Mouse (Mus musculus): Measurements from ENCODE around the gene Ythdf2. TPM values are rescaled to one million over a fixed set of nuclear protein-coding genes. Genes with fewer than 3 reads are reported as not detected.
A peak's percentile ranks its signal among the peaks of the same experiment; 100 is the strongest.

Ythdf2 gene
- polyA plus RNA-seq, 1 experiment, result 14.5 TPM

DNA sequence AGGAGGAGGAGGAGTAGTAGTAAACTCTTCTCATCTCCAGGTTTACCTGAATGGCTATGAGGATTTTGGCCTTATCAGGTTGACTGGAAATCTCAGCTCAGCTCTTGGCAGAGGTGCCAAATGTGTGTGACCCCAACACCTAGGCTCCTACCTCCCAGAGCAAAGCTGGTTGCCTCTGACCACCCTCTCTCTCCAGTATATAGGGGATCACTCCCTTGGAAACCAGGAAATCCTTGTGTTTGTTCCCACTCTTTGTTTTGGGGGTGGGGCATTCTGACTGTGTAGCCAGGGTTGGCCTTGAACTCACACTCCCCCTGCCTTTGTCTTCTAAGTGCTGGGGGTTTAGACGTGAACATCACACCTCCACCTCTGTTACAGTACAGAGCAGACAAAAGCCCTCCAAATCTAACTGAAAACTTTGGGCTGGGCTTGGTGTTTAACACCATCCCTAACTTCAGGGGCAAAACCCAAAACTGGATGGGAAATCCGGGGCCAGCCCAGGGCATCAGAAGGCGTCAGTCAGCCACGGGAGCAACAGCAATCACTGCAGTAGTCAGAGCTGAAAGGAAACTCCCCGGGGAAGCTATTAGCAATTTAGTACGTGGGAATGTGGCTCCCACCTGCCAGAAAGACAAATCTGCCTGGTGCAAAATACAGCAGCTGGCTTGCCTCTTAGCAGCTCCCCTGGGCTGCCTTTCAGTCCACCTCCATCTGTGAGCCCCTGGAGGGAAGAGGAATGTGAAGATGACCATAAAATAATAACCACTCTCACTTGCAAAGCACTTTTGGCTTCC, 57.0 kb downstream of the Ythdf2 start:
- Histone ChIP-seq H3K27me3 (ENCODE audit: control insufficient read depth, insufficient read depth, low read length) (no peaks in the 10 kb centered on the region), H3K4me3 (ENCODE audit: low read depth, low read length) (no peak overlapping the region), H3K4me1 (ENCODE audit: control insufficient read depth, insufficient read depth, insufficient read length, low read length) (peaks cover 8% of the 10 kb centered on the region), H3K36me3 (ENCODE audit: control insufficient read depth, insufficient read depth, low read length) (no peaks in the 10 kb centered on the region), H3K27ac (ENCODE audit: insufficient read depth, low read depth, low read length) (no peak overlapping the region)
- WGBS, result 15% methylated on average over 6 of the region's 6 CpGs
- TF ChIP-seq POLR2A (IDR thresholded peaks at IDR 0.05; ENCODE audit: low read depth, low read length), result no peak
- no peak for TF ChIP-seq CTCF (IDR thresholded peaks at IDR 0.05; ENCODE audit: extremely low read depth, insufficient read length, insufficient replicate concordance, low read depth, low read length)

DNA sequence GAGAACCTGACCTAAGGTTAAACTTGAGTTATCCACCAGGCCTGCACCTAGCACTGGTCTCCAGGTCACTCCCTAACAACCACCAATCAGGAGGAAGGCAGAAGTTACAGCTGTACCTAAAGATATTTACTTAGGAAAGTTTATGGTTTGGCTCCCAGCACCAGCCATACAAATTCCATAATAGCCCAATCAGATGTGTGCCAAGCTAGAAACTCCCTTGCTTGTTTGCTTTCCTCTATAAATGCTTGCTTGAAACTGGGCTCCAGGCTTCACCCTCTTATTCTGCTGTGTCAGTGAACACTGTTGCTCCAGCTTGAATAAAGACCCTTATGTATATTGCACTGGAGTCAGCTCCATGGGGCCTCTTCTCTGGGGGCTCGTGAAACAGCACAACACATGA, 60.4 kb downstream of the Ythdf2 start:
- TF ChIP-seq POLR2A (IDR thresholded peaks at IDR 0.05; ENCODE audit: low read depth, low read length) (no peak), CTCF (IDR thresholded peaks at IDR 0.05; ENCODE audit: extremely low read depth, insufficient read length, insufficient replicate concordance, low read depth, low read length) (no peak)
- no peak overlapping the region for H3K4me3 ChIP-seq (ENCODE audit: low read depth, low read length)
- no peaks in the 10 kb centered on the region for H3K27me3 ChIP-seq (ENCODE audit: control insufficient read depth, insufficient read depth, low read length)
- WGBS, result 15% methylated on average over 1 of the region's 1 CpGs
- peak overlapping the region; percentile 48; the same call in 1 of the 2 replicates for H3K27ac ChIP-seq (ENCODE audit: insufficient read depth, low read depth, low read length)
- peaks cover 8% of the 10 kb centered on the region for H3K4me1 ChIP-seq (ENCODE audit: control insufficient read depth, insufficient read depth, insufficient read length, low read length)
- no peaks in the 10 kb centered on the region for H3K36me3 ChIP-seq (ENCODE audit: control insufficient read depth, insufficient read depth, low read length)

DNA sequence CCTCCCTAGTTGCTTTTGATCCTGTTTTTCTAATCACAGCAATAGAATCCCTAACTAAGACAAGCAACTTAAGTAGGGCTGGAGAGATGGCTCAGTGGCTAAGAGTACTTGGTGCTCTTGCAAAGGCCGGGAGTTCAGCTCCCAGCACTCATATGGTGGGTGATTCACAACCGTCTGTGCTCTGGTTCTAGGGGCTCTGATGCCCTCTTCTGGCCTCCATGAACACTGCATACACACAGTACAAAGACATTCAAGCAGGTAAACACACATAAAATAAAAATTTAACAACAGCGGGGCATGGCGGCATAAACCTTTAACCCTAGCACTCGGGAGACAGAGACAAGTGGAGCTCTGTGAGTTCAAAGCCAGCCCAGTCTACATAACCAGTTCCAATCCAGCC, 65.9 kb downstream of the Ythdf2 start:
- Histone ChIP-seq H3K4me1 (ENCODE audit: control insufficient read depth, insufficient read depth, insufficient read length, low read length) (peaks cover 3% of the 10 kb centered on the region), H3K36me3 (ENCODE audit: control insufficient read depth, insufficient read depth, low read length) (no peaks in the 10 kb centered on the region), H3K27ac (ENCODE audit: insufficient read depth, low read depth, low read length) (no peak overlapping the region), H3K4me3 (ENCODE audit: low read depth, low read length) (no peak overlapping the region), H3K27me3 (ENCODE audit: control insufficient read depth, insufficient read depth, low read length) (peaks cover 8% of the 10 kb centered on the region)
- TF ChIP-seq POLR2A (IDR thresholded peaks at IDR 0.05; ENCODE audit: low read depth, low read length) (no peak), CTCF (IDR thresholded peaks at IDR 0.05; ENCODE audit: extremely low read depth, insufficient read length, insufficient replicate concordance, low read depth, low read length) (peak; percentile 17; the same call in 1 of the 2 replicates)
- WGBS, result 81% methylated on average over 5 of the region's 5 CpGs

DNA sequence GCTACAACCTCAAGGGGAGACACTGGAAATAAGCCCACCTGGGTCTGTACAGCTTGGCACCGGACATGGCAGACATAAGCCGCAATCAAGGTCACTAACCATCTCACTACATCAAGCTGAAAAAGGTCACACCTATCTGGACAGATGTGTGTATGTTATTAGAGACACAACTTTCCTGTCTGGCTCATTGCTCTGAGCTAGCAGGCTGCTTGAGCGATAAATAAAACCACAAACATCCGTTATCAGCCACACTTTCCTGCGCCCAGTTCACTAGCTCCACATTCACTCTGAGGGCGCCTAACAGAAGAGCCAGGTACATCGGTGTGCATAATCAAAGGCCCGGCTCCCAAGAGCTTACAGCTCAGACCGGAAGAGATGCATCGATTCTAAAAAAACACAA, 67.0 kb downstream of the Ythdf2 start:
- no peak overlapping the region for H3K4me3 ChIP-seq (ENCODE audit: low read depth, low read length)
- 40% methylated on average over 10 of the region's 10 CpGs for WGBS

DNA sequence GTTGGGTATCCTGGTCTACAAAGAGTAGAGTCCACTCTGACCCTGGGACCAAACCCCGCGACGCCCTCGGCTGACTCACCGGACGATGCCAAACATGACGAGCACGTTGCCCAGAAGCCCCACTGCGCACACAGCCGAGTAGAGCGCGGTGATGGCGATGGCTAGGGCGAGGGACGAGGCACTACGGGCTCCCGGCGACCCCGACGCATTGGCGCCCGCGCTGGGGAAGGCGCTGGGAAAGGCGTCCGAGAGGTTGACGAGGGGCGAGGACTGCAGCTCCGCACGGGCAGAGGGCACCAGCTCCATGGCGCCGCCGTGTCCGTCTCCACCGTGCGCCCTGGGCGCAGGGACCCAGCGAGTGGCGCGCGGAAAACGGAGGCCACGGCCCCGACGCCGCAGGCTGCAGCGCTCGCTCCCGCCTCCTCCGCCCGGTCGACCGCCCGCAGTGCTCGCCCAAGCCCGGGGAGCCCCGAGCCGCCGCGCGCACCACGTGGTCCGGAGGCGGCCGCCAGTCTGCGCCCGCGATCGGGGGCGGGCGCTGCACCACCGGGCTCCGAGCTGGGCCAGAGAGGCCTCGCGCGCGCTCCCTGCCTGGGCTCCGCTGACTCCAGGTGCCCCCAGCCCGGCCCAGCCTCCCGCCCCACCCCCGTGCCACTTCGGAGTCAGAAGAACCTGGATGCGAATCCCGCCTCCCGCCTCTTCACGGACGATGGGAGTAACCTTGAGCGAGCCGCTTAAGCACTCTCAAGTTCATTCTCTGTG, 67.8 kb downstream of the Ythdf2 start, which contains the start of gene Oprd1:
TSS of gene Oprd1 (minus strand) at position 407 of the 762 bp plus-strand sequence.
- H3K4me1 ChIP-seq (ENCODE audit: control insufficient read depth, insufficient read depth, insufficient read length, low read length), result no peaks in the 10 kb centered on the region; the same call in 1 of the 2 replicates
- H3K27me3 ChIP-seq (ENCODE audit: control insufficient read depth, insufficient read depth, low read length), result peaks cover 8% of the 10 kb centered on the region
- WGBS, result 1% methylated on average over 88 of the region's 89 CpGs
- H3K27ac ChIP-seq (ENCODE audit: insufficient read depth, low read depth, low read length), result no peak within 1 kb of the TSS
- no peak for TF ChIP-seq POLR2A (IDR thresholded peaks at IDR 0.05; ENCODE audit: low read depth, low read length)
- TF ChIP-seq CTCF (IDR thresholded peaks at IDR 0.05; ENCODE audit: extremely low read depth, insufficient read length, insufficient replicate concordance, low read depth, low read length), result no peak
- no peaks in the 10 kb centered on the region for H3K36me3 ChIP-seq (ENCODE audit: control insufficient read depth, insufficient read depth, low read length)
- H3K4me3 ChIP-seq (ENCODE audit: low read depth, low read length), result peak within 1 kb of the TSS; percentile 40

More for the DNA sequence above, 67.0 kb downstream of the Ythdf2 start:
- no peaks in the 10 kb centered on the region; the same call in 1 of the 2 replicates for H3K4me1 ChIP-seq (ENCODE audit: control insufficient read depth, insufficient read depth, insufficient read length, low read length)
- H3K27ac ChIP-seq (ENCODE audit: insufficient read depth, low read depth, low read length), result no peak overlapping the region
- TF ChIP-seq POLR2A (IDR thresholded peaks at IDR 0.05; ENCODE audit: low read depth, low read length) (no peak), CTCF (IDR thresholded peaks at IDR 0.05; ENCODE audit: extremely low read depth, insufficient read length, insufficient replicate concordance, low read depth, low read length) (no peak)
- H3K27me3 ChIP-seq (ENCODE audit: control insufficient read depth, insufficient read depth, low read length), result peaks cover 8% of the 10 kb centered on the region
- no peaks in the 10 kb centered on the region for H3K36me3 ChIP-seq (ENCODE audit: control insufficient read depth, insufficient read depth, low read length)

DNA sequence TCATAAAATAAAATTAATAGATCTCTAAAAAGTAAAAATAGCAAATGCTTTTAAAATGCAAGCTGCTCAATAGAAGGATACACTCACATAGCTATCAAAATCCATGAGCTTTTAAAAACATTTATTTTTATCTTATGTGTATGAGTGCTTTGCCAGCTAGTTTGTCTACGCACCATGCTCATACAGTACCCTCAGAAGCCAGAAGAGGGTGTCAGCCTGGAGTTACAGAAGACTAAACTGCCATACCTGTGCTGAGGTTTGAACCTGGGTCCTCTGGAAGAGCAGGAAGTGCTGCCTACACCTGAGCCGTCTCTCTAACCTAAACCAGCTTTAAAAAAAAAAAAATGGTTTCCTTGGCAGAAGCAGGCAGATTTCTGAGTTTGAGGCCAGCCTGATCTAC, 73.5 kb downstream of the Ythdf2 start:
- no peak for TF ChIP-seq CTCF (IDR thresholded peaks at IDR 0.05; ENCODE audit: extremely low read depth, insufficient read length, insufficient replicate concordance, low read depth, low read length)
- TF ChIP-seq POLR2A (IDR thresholded peaks at IDR 0.05; ENCODE audit: low read depth, low read length), result no peak
- 88% methylated on average over 2 of the region's 2 CpGs for WGBS
- no peak overlapping the region for H3K4me3 ChIP-seq (ENCODE audit: low read depth, low read length)
- H3K27ac ChIP-seq (ENCODE audit: insufficient read depth, low read depth, low read length), result no peak overlapping the region
- no peaks in the 10 kb centered on the region for H3K36me3 ChIP-seq (ENCODE audit: control insufficient read depth, insufficient read depth, low read length)
- H3K4me1 ChIP-seq (ENCODE audit: control insufficient read depth, insufficient read depth, insufficient read length, low read length), result peaks cover 3% of the 10 kb centered on the region; the same call in 1 of the 2 replicates
- no peaks in the 10 kb centered on the region; the same call in 1 of the 2 replicates for H3K27me3 ChIP-seq (ENCODE audit: control insufficient read depth, insufficient read depth, low read length)

DNA sequence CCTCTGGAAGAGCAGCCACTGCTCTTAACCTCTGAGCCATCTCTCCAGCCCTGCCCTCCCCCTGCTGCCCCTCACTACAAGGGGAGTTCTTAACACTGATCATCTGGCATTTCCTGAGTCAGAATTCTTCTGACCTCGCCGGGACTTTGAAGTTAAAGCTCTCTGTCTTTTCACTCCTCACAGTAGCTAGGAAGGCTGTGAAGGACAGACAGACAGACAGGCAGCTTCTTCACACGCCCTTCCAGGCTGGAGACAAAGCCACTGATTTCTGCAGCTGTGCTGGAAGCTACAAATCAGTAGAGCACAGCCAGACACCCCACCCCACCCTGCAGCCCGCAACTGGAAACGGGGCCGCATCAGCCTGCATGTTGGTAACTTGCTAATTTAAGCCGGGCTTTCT, 75.1 kb downstream of the Ythdf2 start:
- Histone ChIP-seq H3K4me1 (ENCODE audit: control insufficient read depth, insufficient read depth, insufficient read length, low read length) (peaks cover 14% of the 10 kb centered on the region; the same call in 1 of the 2 replicates), H3K36me3 (ENCODE audit: control insufficient read depth, insufficient read depth, low read length) (no peaks in the 10 kb centered on the region), H3K4me3 (ENCODE audit: low read depth, low read length) (no peak overlapping the region), H3K27me3 (ENCODE audit: control insufficient read depth, insufficient read depth, low read length) (no peaks in the 10 kb centered on the region), H3K27ac (ENCODE audit: insufficient read depth, low read depth, low read length) (no peak overlapping the region)
- TF ChIP-seq CTCF (IDR thresholded peaks at IDR 0.05; ENCODE audit: extremely low read depth, insufficient read length, insufficient replicate concordance, low read depth, low read length), result no peak
- no peak for TF ChIP-seq POLR2A (IDR thresholded peaks at IDR 0.05; ENCODE audit: low read depth, low read length)
- WGBS, result 88% methylated on average over 7 of the region's 7 CpGs

Other genes with a start within 250 kb of the Ythdf2 start
- gene Gm10300, start 137.6 kb downstream of the Ythdf2 start, polyA plus RNA-seq (2012; rRNA removed), result 0.06 TPM in 2 replicates
- gene Epb41, start 137.0 kb downstream of the Ythdf2 start, polyA plus RNA-seq (2012; rRNA removed), result 11.1 and 15.7 TPM in 2 replicates
- 0.28 and 0.60 TPM in 2 replicates for gene Oprd1, start 67.8 kb downstream of the Ythdf2 start, polyA plus RNA-seq (2012; rRNA removed)
- gene Gmeb1, start 49.3 kb upstream of the Ythdf2 start, polyA plus RNA-seq (2012; rRNA removed), result 6.8 and 13.5 TPM in 2 replicates
- gene Taf12, start 62.1 kb upstream of the Ythdf2 start, polyA plus RNA-seq (2012; rRNA removed), result 1.3 and 4.5 TPM in 2 replicates
- 0.70 and 0.98 TPM in 2 replicates for gene Rab42, start 91.1 kb upstream of the Ythdf2 start, polyA plus RNA-seq (2012; rRNA removed)
- 20.7 and 24.1 TPM in 2 replicates for gene Trnau1ap, start 117.2 kb upstream of the Ythdf2 start, polyA plus RNA-seq (2012; rRNA removed)
- gene Rcc1, start 141.3 kb upstream of the Ythdf2 start, polyA plus RNA-seq (2012; rRNA removed), result 5.2 and 9.6 TPM in 2 replicates
- 6.3 and 15.6 TPM in 2 replicates for gene Phactr4, start 210.2 kb upstream of the Ythdf2 start, polyA plus RNA-seq (2012; rRNA removed)

Data from small intestine, adult 2 months (tissue).